Mouse (Mus musculus) right cerebral cortex, adult 18-20 months (tissue): ENCODE data around the gene Chst4.
A peak's percentile ranks its signal among the peaks of the same experiment; 100 is the strongest.
"Not testable (repeated sequence)": the region's sequence is repeated elsewhere in the genome, so short reads cannot be mapped to it uniquely, and the experiment has no call there.

Source experiments
- DNase-seq: peaks from one replicate; pipeline ENCODE4 v3.0.0; 2022; ENCODE audit warnings: mixed read lengths

Chst4 gene

GRCm38 (mm10) chr8:110039659-110040058 is at the start of gene Chst4:
TSS of gene Chst4 (minus strand) at chr8:110039740.
- DNase-seq, result no peak

- DNase-seq, result no peak
Measured at GRCm38 (mm10) chr8:110082416-110083105, 43.0 kb upstream of the Chst4 start.

- peak; percentile 77 for DNase-seq
Measured at GRCm38 (mm10) chr8:110079282-110080221, 40.0 kb upstream of the Chst4 start, which contains the start of gene Zfp612. TSS of gene Zfp612 (plus strand) at chr8:110079746.

- no peak for DNase-seq
Measured at GRCm38 (mm10) chr8:110074496-110074895, 35.0 kb upstream of the Chst4 start.

- peak; percentile 43 for DNase-seq
Measured at GRCm38 (mm10) chr8:110071600-110071999, 32.1 kb upstream of the Chst4 start.

- DNase-seq, result no peak
Measured at GRCm38 (mm10) chr8:110069706-110070105, 30.2 kb upstream of the Chst4 start.

GRCm38 (mm10) chr8:110065676-110066075 is 26.1 kb upstream of the Chst4 start:
- DNase-seq, result no peak

GRCm38 (mm10) chr8:110064606-110065365 is 25.2 kb upstream of the Chst4 start:
- no peak for DNase-seq

- no peak for DNase-seq
Measured at GRCm38 (mm10) chr8:110064161-110064560, 24.6 kb upstream of the Chst4 start.

GRCm38 (mm10) chr8:110058207-110058606 is 18.7 kb upstream of the Chst4 start:
- DNase-seq, result no peak

- no peak for DNase-seq
Measured at GRCm38 (mm10) chr8:110051208-110051607, 11.7 kb upstream of the Chst4 start.

- DNase-seq, result no peak
Measured at GRCm38 (mm10) chr8:110040509-110040908, 969 bp upstream of the Chst4 start.

- DNase-seq, result peak; percentile 20
Measured at GRCm38 (mm10) chr8:110039216-110039615, 324 bp downstream of the Chst4 start.

- no peak for DNase-seq
Measured at GRCm38 (mm10) chr8:110036156-110036555, 3.4 kb downstream of the Chst4 start.

GRCm38 (mm10) chr8:110034331-110034730 is 5.2 kb downstream of the Chst4 start:
- no peak for DNase-seq

- not testable (repeated sequence) for DNase-seq
Measured at GRCm38 (mm10) chr8:110033771-110034170, 5.8 kb downstream of the Chst4 start.

- DNase-seq, result no peak
Measured at GRCm38 (mm10) chr8:110022768-110023344, 16.7 kb downstream of the Chst4 start.

GRCm38 (mm10) chr8:110022081-110022480 is 17.5 kb downstream of the Chst4 start:
- DNase-seq, result no peak

GRCm38 (mm10) chr8:110010868-110011267 is 28.7 kb downstream of the Chst4 start:
- peak; percentile 18 for DNase-seq

GRCm38 (mm10) chr8:110008995-110009446 is 30.5 kb downstream of the Chst4 start:
- DNase-seq, result no peak

GRCm38 (mm10) chr8:110008228-110008994 is 31.1 kb downstream of the Chst4 start:
- no peak for DNase-seq
